Mouse (Mus musculus) hindbrain, embryonic 12.5 days (tissue): Measurements from ENCODE around the gene Olfr477. TPM values are rescaled to one million over a fixed set of nuclear protein-coding genes. Genes with fewer than 3 reads are reported as not detected.
"Not testable (repeated sequence)": the region's sequence is repeated elsewhere in the genome, so short reads cannot be mapped to it uniquely, and the experiment has no call there.

Experiments used
- ATAC-seq: fragments of 200-750 bp; cut with Nextera tagmentation; 2 replicates; pipeline ENCODE4 v1.8.0; 2017; ENCODE audit warnings: moderate TSS enrichment; ENCODE audit not compliant: low FRiP score
- H3K27ac ChIP-seq: fragments of 300-500 bp; sonication (generic); 2 replicates; pipeline ENCODE4 v1.5.1; 2016; ENCODE audit warnings: mild to moderate bottlenecking
- H3K27me3 ChIP-seq: fragments of 300-500 bp; sonication (generic); 2 replicates; pipeline ENCODE4 v1.6.1; 2016; ENCODE audit warnings: mild to moderate bottlenecking
- H3K36me3 ChIP-seq: fragments of 300-500 bp; sonication (generic); 2 replicates; pipeline ENCODE4 v1.6.1; 2016; ENCODE audit warnings: mild to moderate bottlenecking
- H3K4me1 ChIP-seq: fragments of 300-500 bp; sonication (generic); 2 replicates; pipeline ENCODE4 v1.6.1; 2016
- H3K4me2 ChIP-seq: fragments of 300-500 bp; sonication (generic); replicated peaks from 2 replicates; pipeline ENCODE4 v1.6.1; 2016; ENCODE audit warnings: mild to moderate bottlenecking
- H3K4me3 ChIP-seq: fragments of 300-500 bp; sonication (generic); 2 replicates; pipeline ENCODE4 v1.5.1; 2016; ENCODE audit warnings: mild to moderate bottlenecking
- H3K9ac ChIP-seq: fragments of 300-500 bp; sonication (generic); 2 replicates; pipeline ENCODE4 v1.6.1; 2016; ENCODE audit warnings: mild to moderate bottlenecking, moderate library complexity
- H3K9me3 ChIP-seq: fragments of 300-500 bp; sonication (generic); replicated peaks from 2 replicates; pipeline ENCODE4 v1.6.1; 2016; ENCODE audit warnings: mild to moderate bottlenecking
- WGBS: fragments of 180-500 bp; shearing (Covaris S2); methylation state at CpG from one replicate; pipeline ENCODE4 v1.1.7; 2016; 5-methylcytosine and 5-hydroxymethylcytosine counted together
- polyA plus RNA-seq: library from polyadenylated mRNA; unstranded; fragments of >200 nt; fragmentation: Nextera tagmentation; extraction: Ambion mirVana; gene quantifications from 2 replicates; pipeline ENCODE4 v1.2.1, GENCODE M21; 2016

Olfr477 gene
- polyA plus RNA-seq, result not detected in 2 replicates

GRCm38 (mm10) chr7:107986393-107986792, at the start of gene Olfr477:
Gene Olfr477, plus strand, starts transcription at chr7:107986693.
- Histone ChIP-seq H3K27ac (no peak within 1 kb of the TSS), H3K27me3 (no peaks in the 10 kb centered on the region), H3K4me3 (no peak within 1 kb of the TSS), H3K9ac (no peak within 1 kb of the TSS), H3K9me3 (no peaks in the 10 kb centered on the region), H3K4me2 (no peak within 1 kb of the TSS), H3K4me1 (no peaks in the 10 kb centered on the region), H3K36me3 (no peaks in the 10 kb centered on the region)
- WGBS, result 79% methylated on average over 2 of the region's 2 CpGs
- ATAC-seq, result no peak

DNA sequence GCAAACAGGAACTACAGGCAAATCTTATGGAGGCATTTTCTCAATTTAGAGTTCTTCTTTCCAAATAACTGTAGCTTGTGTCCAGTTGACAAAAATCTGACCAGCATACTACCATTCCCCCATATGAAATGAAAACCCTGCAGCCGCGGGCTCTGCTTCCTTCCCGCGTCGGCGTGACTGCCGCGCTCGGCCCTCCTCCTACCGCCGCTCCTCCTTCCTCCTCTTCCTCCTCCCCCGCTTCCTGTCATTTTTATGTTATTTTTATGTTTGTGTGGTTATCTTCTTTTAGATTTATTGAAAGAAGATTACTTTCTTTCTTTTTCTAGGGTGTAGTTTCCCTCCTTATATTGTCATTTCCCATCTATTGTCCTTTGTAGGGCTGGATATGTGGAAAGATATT, 34.0 kb upstream of the Olfr477 start:
- H3K27ac ChIP-seq, H3K27me3 ChIP-seq, ATAC-seq, H3K36me3 ChIP-seq, H3K9ac ChIP-seq, H3K9me3 ChIP-seq, H3K4me2 ChIP-seq, H3K4me1 ChIP-seq, H3K4me3 ChIP-seq: not testable (repeated sequence)
- 97% methylated on average over 12 of the region's 12 CpGs for WGBS

GRCm38 (mm10) chr7:107954343-107954742, 32.1 kb upstream of the Olfr477 start, which contains the start of gene Olfr474:
Gene Olfr474, plus strand, starts transcription at chr7:107954643.
- no peak within 1 kb of the TSS for H3K27ac ChIP-seq
- H3K9ac ChIP-seq, result no peak within 1 kb of the TSS
- no peak within 1 kb of the TSS for H3K4me3 ChIP-seq
- H3K27me3 ChIP-seq, result no peaks in the 10 kb centered on the region
- no peak for ATAC-seq
- WGBS, result 90% methylated on average over 1 of the region's 1 CpGs
- H3K9me3 ChIP-seq, result no peaks in the 10 kb centered on the region
- H3K4me1 ChIP-seq, result no peaks in the 10 kb centered on the region
- no peaks in the 10 kb centered on the region for H3K36me3 ChIP-seq
- H3K4me2 ChIP-seq, result no peak within 1 kb of the TSS

GRCm38 (mm10) chr7:107964503-107964902, 22.0 kb upstream of the Olfr477 start, which contains the start of gene Olfr476:
Gene Olfr476, plus strand, starts transcription at chr7:107964803.
- no peaks in the 10 kb centered on the region for H3K27me3 ChIP-seq
- H3K4me1 ChIP-seq, result no peaks in the 10 kb centered on the region
- 71% methylated on average over 1 of the region's 1 CpGs for WGBS
- ATAC-seq, result no peak
- no peak within 1 kb of the TSS for H3K4me2 ChIP-seq
- H3K27ac ChIP-seq, result no peak within 1 kb of the TSS
- H3K9me3 ChIP-seq, result no peaks in the 10 kb centered on the region
- no peak within 1 kb of the TSS for H3K4me3 ChIP-seq
- no peaks in the 10 kb centered on the region for H3K36me3 ChIP-seq
- H3K9ac ChIP-seq, result no peak within 1 kb of the TSS

DNA sequence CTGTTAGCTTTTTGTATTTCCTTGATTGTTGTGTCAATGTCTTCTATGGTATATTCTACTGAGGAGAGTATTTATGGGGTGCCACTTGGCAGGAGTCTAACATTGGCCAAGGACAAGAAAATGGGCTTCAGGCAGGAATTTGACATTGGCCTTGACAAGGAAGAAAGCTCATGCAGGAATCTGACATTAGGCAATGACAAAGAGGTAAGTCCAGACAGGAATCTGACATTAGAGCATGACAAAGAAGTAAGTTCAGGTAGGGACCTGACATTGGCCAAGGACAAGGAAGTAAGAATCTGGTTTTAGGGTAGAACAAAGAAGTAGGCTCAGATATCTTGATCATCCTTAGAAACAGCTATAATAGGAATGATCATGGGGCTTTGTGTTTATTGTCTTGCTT, 27.8 kb downstream of the Olfr477 start:
- not testable (repeated sequence) for H3K4me2 ChIP-seq, H3K27me3 ChIP-seq, H3K27ac ChIP-seq, H3K9me3 ChIP-seq, H3K4me1 ChIP-seq, H3K36me3 ChIP-seq, ATAC-seq, H3K9ac ChIP-seq, H3K4me3 ChIP-seq

DNA sequence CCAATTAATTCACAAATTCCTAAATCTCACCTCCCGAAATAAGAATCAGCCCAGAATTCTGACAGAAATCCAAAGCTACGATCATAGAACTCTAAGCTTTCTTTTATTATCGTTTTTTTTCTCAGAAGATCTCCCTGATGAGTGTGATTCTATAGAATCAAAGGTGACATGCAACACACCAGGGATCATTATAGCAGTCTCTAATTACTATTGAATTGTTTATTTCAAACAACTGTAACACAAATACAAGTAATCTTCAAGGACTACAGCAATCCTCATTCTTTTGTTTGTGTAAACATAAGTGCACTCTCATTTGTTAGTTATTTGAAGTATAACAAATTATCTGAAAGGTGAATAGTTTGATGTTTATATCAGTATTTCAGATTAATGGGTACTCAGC, 47.4 kb downstream of the Olfr477 start, which contains the start of gene Olfr478:
Olfr478 (minus strand) TSS at position 101 of the 400 bp plus-strand sequence.
- WGBS, result 81% methylated on average over 3 of the region's 3 CpGs
- Histone ChIP-seq H3K9ac (no peak within 1 kb of the TSS), H3K4me3 (no peak within 1 kb of the TSS), H3K27me3 (no peaks in the 10 kb centered on the region), H3K27ac (no peak within 1 kb of the TSS), H3K9me3 (no peaks in the 10 kb centered on the region), H3K36me3 (no peaks in the 10 kb centered on the region), H3K4me1 (no peaks in the 10 kb centered on the region), H3K4me2 (no peak within 1 kb of the TSS)
- ATAC-seq, result no peak

Other genes with a start within 250 kb of the Olfr477 start
- gene Cyb5r2, start 228.7 kb upstream of the Olfr477 start, polyA plus RNA-seq, result 0.16 and 0.36 TPM in 2 replicates
- not detected in 2 replicates for gene Ovch2, start 185.5 kb upstream of the Olfr477 start, polyA plus RNA-seq
- gene Olfr467, start 174.4 kb upstream of the Olfr477 start, polyA plus RNA-seq, result not detected in 2 replicates
- gene Olfr469, start 161.2 kb upstream of the Olfr477 start, polyA plus RNA-seq, result not detected in 2 replicates
- gene Olfr470, start 139.2 kb upstream of the Olfr477 start, polyA plus RNA-seq, result not detected in 2 replicates
- gene Olfr472, start 88.8 kb upstream of the Olfr477 start, polyA plus RNA-seq, result not detected in 2 replicates
- not detected in 2 replicates for gene Olfr473, start 56.2 kb upstream of the Olfr477 start, polyA plus RNA-seq
- gene Olfr474, start 32.0 kb upstream of the Olfr477 start, polyA plus RNA-seq, result not detected in 2 replicates
- not detected in 2 replicates for gene Olfr476, start 21.9 kb upstream of the Olfr477 start, polyA plus RNA-seq
- gene Olfr478, start 47.3 kb downstream of the Olfr477 start, polyA plus RNA-seq, result not detected in 2 replicates
- not detected in 2 replicates for gene Olfr479, start 64.0 kb downstream of the Olfr477 start, polyA plus RNA-seq
- not detected in 2 replicates for gene Olfr480, start 80.7 kb downstream of the Olfr477 start, polyA plus RNA-seq
- not detected in 2 replicates for gene Olfr481, start 93.2 kb downstream of the Olfr477 start, polyA plus RNA-seq
- gene Olfr482, start 110.9 kb downstream of the Olfr477 start, polyA plus RNA-seq, result not detected in 2 replicates
- not detected in 2 replicates for gene Olfr483, start 114.2 kb downstream of the Olfr477 start, polyA plus RNA-seq
- gene Olfr484, start 140.8 kb downstream of the Olfr477 start, polyA plus RNA-seq, result not detected in 2 replicates
- gene Olfr485, start 173.2 kb downstream of the Olfr477 start, polyA plus RNA-seq, result not detected in 2 replicates
- not detected in 2 replicates for gene Olfr486, start 186.0 kb downstream of the Olfr477 start, polyA plus RNA-seq
- gene Olfr487, start 227.9 kb downstream of the Olfr477 start, polyA plus RNA-seq, result not detected in 2 replicates